Mouse (Mus musculus): ENCODE results near the gene Trim69.
A peak's percentile ranks its signal among the peaks of the same experiment; 100 is the strongest.

- TF ChIP-seq POLR2A (IDR thresholded peaks at IDR 0.05; ENCODE audit: control insufficient read depth, extremely low read depth, insufficient read depth, low read length, poor library complexity), result no peak
- peak; percentile 63; the same call in 1 of the 2 replicates for TF ChIP-seq CTCF (IDR thresholded peaks at IDR 0.05; ENCODE audit: borderline replicate concordance, control insufficient read depth, extremely low read depth, insufficient read depth, low read length, poor library complexity)
Observed at GRCm38 (mm10) chr2:122160680-122161079, at the start of gene Trim69.

Measured in thymus, adult 2 months (tissue).